Mouse (Mus musculus) bone marrow macrophage, adult 2 months (primary cell): ENCODE data around the gene Naga.

Source experiments
- CTCF ChIP-seq: IDR thresholded peaks from 2 replicates; pipeline ENCODE4 v1.5.1; 2012; ENCODE audit warnings: low read depth, mild to moderate bottlenecking, low read length, moderate library complexity
- POLR2A ChIP-seq: IDR thresholded peaks from 2 replicates; pipeline ENCODE4 v1.6.1; 2012; ENCODE audit warnings: mild to moderate bottlenecking, low read depth, low read length, borderline replicate concordance

- TF ChIP-seq CTCF (no peak), POLR2A (no peak)
Measured at GRCm38 (mm10) chr15:82348258-82348998, 9.7 kb upstream of the Naga start.
